Mouse (Mus musculus) bone marrow macrophage, adult 2 months (primary cell): ENCODE results near the gene Itgad. TPM values are rescaled to one million over a fixed set of nuclear protein-coding genes. Genes with fewer than 3 reads are reported as not detected.
A peak's percentile ranks its signal among the peaks of the same experiment; 100 is the strongest.

Experiments used
- H3K27ac ChIP-seq: 2 replicates; pipeline ENCODE4 v1.5.1; 2012; ENCODE audit warnings: low read depth, low read length; ENCODE audit not compliant: insufficient read depth
- H3K4me1 ChIP-seq: 2 replicates; pipeline ENCODE4 v1.6.1; 2012; ENCODE audit warnings: low read length; ENCODE audit not compliant: control insufficient read depth, insufficient read depth
- H3K4me3 ChIP-seq: 2 replicates; pipeline ENCODE4 v1.5.1; 2012; ENCODE audit warnings: mild to moderate bottlenecking, low read length, moderate library complexity; ENCODE audit not compliant: insufficient read depth
- CTCF ChIP-seq: IDR thresholded peaks from 2 replicates; pipeline ENCODE4 v1.5.1; 2012; ENCODE audit warnings: low read depth, mild to moderate bottlenecking, low read length, moderate library complexity
- POLR2A ChIP-seq: IDR thresholded peaks from 2 replicates; pipeline ENCODE4 v1.6.1; 2012; ENCODE audit warnings: mild to moderate bottlenecking, low read depth, low read length, borderline replicate concordance
- polyA plus RNA-seq: library from polyadenylated mRNA; stranded (reverse); fragments of >200 nt; gene quantifications from 2 replicates; pipeline ENCODE4 v1.2.4, GENCODE M21; 2012; ENCODE audit not compliant: missing spikeins, insufficient read depth, insufficient read length

The Itgad gene
- polyA plus RNA-seq, 1 experiment: 0.52 TPM

DNA sequence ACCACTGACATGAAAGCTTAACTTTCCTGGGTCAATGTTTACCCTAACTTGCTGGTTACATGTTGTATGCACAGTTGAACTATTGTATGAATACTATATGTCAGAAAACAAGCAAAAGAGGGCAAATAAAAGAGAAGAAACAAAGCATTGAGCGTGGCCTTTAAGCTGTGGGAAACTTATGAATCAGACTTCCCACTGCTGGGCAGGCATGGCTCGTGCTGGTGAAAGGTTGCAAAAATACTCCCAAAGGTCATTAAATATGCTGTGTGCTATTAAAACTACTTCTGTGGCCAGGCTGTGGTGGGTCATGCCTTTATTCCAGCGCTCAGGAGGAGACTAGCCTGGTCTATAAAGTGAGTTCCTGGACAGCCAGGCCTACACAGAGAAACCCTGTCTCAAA, 15.8 kb downstream of the Itgad start:
- H3K4me3 ChIP-seq: no peak overlapping the region
- no peak for TF ChIP-seq POLR2A
- TF ChIP-seq CTCF: no peak
- H3K27ac ChIP-seq: no peak overlapping the region
- H3K4me1 ChIP-seq: no peaks in the 10 kb centered on the region

DNA sequence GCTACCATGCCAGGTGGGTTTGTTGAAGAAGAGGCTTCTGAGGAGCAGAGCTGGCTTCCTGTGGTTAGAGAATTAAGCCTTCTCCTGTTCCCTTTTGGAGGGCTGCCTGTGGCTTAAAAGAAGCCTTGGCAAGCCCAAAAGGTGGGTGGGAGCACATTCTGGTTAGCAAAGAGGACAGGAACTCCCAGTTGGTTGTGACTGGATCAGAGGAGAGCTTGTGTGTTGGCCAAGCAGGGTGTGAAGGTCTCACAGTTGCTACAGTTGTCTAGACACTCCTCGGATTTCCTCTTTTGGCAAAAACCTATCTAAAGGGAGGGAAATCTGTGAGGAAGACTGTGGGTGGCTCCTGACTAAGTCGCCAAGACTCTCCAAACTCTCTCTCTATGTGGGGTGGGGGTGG, 24.2 kb downstream of the Itgad start:
- TF ChIP-seq POLR2A (no peak), CTCF (no peak)
- H3K4me1 ChIP-seq: peaks cover 19% of the 10 kb centered on the region
- H3K4me3 ChIP-seq: no peak overlapping the region
- no peak overlapping the region for H3K27ac ChIP-seq

DNA sequence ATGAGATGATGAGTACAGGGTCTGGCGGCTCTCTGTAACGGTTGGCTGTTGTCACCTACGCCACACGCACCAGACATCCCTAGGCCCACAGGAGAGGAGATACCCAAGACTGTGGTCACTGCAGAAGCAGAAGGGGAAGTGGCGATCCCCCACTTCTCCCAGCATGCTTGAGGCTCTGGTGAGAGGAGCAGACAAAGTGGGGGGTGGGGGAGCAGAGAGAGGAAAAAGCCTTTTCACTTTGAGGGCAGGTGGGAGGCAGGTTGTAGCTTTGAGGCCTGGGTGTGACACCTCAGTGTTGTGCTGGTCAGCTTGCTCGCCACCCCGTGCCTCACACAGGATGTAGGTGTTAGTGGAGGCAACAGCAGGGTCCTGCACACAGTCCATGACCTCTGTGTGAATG, 25.9 kb downstream of the Itgad start:
- TF ChIP-seq POLR2A: no peak
- TF ChIP-seq CTCF: no peak
- H3K4me1 ChIP-seq: peaks cover 26% of the 10 kb centered on the region
- H3K4me3 ChIP-seq: no peak overlapping the region
- no peak overlapping the region for H3K27ac ChIP-seq

DNA sequence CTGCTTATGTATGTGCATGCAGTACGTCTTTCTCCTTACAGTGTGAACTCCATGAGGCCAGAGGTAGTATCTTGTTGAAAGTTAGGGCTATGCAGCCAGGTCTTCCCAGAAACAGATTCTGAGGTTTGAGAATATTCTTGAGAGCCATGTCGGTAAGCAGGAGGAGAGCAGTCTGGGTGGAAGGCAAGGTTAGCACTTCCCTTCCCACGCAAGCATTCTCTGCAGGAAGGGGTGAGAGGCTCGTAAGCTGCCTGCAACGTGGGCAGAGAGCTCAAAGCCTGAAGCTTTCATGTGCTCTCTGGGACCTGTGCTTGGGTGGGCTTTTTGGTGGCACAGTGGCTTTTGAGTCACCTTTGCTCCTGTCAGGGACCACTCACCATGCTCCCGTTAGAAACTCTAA, 26.4 kb downstream of the Itgad start:
- Histone ChIP-seq H3K27ac (no peak overlapping the region), H3K4me3 (no peak overlapping the region), H3K4me1 (peaks cover 26% of the 10 kb centered on the region)
- no peak for TF ChIP-seq CTCF
- TF ChIP-seq POLR2A: no peak

DNA sequence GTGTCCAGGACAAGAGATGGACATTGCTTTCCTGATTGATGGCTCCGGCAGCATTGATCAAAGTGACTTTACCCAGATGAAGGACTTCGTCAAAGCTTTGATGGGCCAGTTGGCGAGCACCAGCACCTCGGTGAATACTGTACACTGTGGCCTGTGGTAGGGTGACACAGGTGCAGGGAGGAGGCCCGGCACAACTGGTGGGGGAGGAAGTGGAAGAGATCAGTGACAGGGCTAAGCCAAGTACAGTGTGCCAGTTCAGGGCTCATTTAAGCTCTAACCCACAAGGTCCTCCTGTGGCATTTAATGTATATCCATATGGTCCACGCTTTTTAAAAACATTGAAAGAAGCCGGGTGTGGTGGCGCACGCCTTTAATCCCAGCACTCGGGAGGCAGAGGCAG, 27.5 kb downstream of the Itgad start:
- Histone ChIP-seq H3K4me1 (peaks cover 26% of the 10 kb centered on the region), H3K27ac (no peak overlapping the region), H3K4me3 (no peak overlapping the region)
- TF ChIP-seq POLR2A (no peak), CTCF (no peak)

DNA sequence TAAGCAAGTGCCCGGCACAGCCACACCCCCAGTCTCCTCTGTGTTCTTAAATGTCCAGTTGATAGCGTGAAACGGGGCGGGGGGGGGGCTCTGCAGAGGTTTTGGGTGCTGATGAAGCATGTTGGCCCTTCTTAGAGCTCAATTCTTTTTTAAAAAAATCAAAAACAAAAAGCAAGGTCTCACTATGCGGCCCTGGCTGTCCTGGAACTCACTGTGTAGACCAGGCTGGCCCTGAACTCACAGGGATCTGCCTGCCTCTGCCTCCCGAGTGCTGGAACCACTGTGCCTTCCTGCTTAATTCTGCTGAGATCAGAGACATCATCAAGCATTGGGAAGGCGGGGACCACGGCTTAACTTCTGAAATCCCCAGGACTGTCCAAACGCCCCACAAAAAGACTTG, 47.4 kb downstream of the Itgad start:
- H3K27ac ChIP-seq: no peak overlapping the region
- TF ChIP-seq CTCF: no peak
- H3K4me3 ChIP-seq: no peak overlapping the region
- peaks cover 26% of the 10 kb centered on the region for H3K4me1 ChIP-seq

DNA sequence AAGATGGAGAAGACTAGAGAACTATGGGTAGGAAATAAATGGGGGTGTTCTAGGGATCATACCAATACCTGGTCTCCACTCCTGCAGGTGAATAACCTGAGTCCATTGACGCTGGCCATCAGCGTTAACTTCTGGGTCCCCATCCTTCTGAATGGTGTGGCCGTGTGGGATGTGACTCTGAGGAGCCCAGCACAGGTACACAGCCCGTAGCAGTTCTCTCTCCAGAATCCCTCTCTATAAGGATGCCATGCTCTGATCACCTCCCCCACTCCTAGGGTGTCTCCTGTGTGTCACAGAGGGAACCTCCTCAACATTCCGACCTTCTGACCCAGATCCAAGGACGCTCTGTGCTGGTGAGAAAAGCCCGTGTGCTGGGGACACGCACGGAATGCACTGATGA, 48.9 kb downstream of the Itgad start:
- H3K4me1 ChIP-seq: peaks cover 26% of the 10 kb centered on the region
- no peak for TF ChIP-seq CTCF
- TF ChIP-seq POLR2A: no peak
- H3K27ac ChIP-seq: no peak overlapping the region
- no peak overlapping the region for H3K4me3 ChIP-seq

DNA sequence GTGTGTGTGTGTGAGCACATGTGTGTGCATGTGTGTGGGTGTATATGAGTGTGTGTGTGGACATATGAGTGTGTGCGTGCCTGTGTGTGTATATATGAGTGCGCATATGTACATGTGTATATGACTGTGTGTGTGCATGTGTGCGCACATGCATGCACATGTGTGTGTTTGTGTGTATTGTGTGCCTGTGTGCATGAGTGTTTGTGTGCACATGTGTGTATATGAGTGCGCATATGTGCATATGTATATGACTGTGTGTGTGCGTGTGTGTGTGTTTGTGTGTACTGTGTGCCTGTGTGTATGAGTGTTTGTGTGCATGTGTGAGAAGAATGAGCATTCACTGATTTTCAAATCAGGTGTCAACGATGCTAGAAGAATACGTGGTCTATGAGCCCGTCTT, 50.0 kb downstream of the Itgad start:
- Histone ChIP-seq H3K4me3 (no peak overlapping the region), H3K27ac (no peak overlapping the region), H3K4me1 (peaks cover 28% of the 10 kb centered on the region)
- TF ChIP-seq CTCF (no peak), POLR2A (no peak)

DNA sequence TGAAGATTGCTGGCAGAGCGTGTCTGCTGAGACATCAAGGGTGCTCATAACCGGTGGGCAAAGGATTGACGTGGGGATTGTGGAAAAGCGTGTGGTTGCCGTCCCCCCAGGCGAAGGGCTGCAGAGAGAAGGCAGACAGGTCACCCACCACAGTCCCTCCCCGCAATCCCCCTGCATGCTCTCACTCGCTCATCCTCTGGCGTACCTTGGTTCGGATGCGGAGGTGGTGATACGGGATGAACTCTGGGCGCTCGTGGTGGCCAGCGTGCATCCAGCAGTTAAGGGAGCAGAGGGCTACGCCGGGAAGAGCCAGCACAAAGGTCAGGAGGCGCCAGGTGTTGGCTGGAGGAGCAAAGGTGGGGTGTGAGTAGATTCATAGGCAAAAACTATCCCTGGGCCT, 51.5 kb downstream of the Itgad start:
- no peak overlapping the region for H3K4me3 ChIP-seq
- H3K27ac ChIP-seq: no peak overlapping the region
- peaks cover 25% of the 10 kb centered on the region for H3K4me1 ChIP-seq
- TF ChIP-seq CTCF: no peak
- TF ChIP-seq POLR2A: no peak

DNA sequence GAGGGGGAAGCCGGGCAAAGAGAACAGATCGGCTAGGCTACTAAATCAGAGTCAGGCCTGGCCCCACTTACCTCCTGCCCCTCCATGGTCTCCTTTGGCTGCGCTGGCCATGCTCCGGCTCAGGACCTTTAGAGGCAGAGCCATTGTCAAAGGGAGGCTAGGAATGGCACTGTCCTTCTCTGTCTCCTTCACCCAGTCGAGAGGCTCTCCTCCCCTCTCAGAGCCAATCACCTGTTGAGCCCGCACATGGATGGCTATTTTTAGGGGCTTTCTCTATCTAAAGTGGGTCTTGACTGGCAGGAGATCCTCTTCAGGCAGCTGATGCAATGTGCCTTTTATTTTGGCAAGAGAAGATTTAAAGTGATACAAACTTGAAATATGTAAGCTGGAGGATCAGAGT, 52.0 kb downstream of the Itgad start, which contains the start of gene Cox6a2:
Cox6a2 (minus strand) TSS at position 236 of the 400 bp plus-strand sequence.
- no peak within 1 kb of the TSS for H3K4me3 ChIP-seq
- H3K4me1 ChIP-seq: peaks cover 22% of the 10 kb centered on the region
- TF ChIP-seq POLR2A (no peak), CTCF (no peak)
- peak within 1 kb of the TSS; percentile 19; the same call in 1 of the 2 replicates for H3K27ac ChIP-seq

DNA sequence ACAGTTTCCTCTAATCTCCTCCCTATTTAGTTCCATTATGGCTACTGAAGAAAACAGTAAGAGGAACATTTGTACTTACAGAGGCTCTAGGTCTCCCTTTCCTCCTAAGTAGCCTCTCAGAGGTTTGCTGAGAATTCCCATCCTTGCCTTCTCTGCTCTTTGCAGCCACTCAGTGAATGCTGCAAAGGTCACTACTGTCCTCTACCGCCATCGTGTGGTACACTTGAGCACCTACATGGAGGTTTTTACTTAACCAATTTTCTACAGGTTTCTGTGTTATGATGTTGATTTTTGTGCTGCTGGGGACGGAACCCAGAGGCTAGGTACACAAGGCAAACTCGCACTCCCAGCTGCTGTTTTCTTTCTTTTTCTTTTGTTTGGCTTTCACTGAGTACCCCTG, 54.0 kb downstream of the Itgad start:
- Histone ChIP-seq H3K4me1 (peaks cover 22% of the 10 kb centered on the region), H3K4me3 (no peak overlapping the region), H3K27ac (no peak overlapping the region)
- TF ChIP-seq POLR2A (no peak), CTCF (peak; percentile 73)
